Mouse (Mus musculus): ENCODE data around the gene Ddr1.

The Ddr1 gene

DNA sequence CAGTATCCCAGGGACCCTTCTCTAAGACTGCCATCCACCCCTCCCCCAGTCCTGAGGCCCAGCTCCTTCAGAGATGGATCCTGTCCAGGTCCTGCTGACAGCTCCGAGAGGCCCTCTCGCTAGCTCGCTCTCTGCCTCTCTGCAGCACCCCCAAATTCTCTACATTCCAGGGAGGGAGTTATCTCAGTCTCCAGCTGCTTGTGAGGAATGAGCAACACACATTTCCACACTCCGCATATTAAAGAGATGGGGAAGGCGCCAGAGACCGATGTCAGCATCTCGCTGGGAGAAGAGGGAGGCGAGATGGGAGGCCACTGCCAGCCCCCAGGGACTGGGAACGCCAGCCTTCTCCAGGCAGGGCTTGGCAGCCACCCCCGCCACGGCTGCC, 15.9 kb upstream of the Ddr1 start:
- DNase-seq = peak; percentile 53

DNA sequence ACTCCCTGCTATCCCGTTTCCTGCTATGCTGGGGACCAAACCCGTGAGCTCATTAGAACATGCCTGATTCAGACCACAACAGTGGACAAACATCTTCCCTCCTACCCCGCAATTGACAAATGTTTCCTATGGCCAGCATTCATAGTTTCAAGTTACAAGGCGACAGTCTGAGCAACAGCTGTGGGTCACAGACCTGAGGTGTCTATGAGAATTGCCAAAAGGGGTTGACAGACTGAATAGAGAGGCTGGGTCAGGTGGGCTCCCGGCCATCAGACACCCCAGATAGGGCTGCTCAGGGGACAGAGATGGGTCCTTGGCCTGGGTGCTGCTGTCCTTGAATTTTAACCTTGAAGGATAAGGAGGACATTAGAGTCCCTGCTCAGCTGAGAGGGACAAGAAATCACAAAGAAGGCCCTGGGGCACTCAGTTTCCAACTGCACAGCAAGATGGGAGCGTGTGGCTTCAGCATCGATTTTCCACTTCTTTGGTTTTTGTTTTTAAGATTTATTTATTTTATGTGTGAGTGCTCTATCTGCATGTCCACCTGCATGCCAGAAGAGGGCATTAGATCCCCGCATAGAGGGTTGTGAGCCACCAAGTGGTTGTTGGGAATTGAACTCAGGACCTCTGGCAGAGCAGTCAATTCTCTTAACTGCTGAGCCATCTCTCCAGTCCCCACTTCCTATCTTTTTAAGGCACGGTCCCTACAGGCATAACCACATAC, 15.4 kb upstream of the Ddr1 start:
- DNase-seq = no peak

DNA sequence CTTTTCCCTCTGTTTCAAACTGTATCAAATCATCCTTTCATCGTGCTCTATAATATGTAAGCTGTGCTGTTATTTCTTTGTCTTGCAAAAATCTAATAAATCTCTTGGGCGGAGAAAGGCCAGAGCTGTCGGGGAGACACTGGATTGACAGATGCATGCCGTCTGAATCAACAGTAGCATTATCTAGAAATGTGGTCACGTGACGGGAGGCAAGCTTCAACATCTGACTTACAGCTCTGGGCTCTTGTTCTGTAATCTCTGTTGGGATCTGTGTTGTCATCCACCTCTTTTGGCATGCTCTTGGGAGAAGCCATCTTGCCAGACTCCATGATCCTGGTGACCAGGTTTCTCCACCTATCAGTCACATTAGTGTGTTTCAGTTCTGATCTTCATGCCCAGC, 12.7 kb upstream of the Ddr1 start:
- DNase-seq = no peak

DNA sequence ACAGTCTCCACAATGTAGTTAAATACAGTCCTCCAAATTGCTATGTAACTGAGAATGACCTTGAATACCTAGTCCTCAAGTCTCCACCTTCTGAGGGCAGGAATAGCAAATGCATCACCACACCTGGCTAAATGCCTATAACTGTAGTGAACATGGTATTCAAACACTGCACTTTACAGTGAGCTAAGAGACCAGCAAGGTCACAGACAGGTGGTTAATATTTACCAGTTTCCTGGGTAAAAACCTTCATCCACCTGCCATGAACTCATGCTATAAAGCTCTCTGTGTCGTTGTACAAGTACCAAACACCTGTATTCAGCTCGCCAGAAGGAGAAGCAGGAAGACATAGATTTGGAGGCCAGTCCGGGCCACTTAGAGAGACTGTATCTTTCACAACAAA, 11.7 kb upstream of the Ddr1 start:
- no peak for DNase-seq

DNA sequence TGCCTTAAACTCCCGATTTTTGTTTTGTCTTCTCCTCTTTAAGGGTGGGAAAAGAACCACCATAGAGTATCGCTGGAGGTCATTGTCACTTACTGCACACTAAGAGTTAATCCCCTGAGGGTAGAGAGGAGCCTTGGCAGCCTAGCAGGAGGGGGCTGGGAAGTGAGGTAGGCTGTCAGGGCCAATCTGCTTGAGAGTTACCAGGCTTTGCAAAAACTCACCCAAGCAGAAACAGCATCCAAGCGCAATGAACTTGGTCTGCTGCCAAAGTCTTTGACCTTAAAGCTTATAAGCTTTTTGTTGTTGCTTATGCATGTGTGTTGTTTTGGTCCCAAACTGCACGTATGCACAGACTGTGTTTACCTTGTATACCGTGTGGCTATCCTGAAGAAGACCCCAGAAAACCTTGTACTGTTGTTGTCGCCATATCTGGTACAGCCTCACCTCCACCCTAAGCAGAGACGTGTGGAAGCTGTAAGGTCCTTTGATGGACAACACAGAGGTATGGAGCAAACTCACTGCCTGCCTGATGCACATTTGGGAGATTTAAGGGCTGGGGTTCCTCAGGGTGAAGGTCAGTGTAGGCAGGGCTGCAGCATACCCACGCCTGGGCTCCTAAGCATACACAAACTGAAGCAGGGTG, 6.4 kb upstream of the Ddr1 start:
- DNase-seq = peak; percentile 98

DNA sequence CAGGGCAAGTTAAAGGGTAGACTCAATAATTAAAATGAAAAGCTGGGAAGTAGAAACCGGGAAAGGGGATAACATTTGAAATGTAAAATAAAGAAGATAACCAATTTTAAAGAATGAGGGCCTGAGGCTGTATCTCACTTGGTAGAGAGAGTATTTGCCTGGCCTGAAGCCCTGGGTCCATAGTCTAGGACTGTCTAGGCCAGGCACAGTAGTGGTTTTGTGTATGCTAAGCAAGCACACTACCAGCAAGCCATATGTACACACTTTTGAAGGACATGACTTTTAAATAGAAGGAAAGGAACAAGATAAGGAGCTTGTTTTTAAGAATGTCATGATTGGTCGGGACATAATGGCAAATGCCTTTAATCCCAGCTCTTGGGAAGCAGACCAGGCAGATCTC, 4.2 kb upstream of the Ddr1 start:
- no peak for DNase-seq

DNA sequence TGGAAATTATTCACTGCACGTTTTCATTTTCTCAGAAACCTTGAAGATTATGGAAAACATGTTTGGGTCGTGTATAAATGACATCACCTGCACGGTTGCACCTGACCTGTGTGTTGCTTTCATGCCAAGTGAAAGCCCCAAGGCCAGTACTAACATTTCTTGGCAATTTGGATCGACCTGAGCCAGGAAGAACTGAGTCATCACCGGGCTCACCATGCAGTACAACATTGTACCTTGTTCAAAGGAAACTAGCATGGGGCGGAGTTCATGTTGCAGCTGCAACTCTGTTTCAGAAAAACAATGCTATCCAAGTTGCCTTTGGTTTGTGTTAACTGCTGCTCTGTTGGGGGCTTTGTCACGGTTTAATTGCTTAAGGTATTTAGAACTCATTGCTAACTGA, 3.5 kb upstream of the Ddr1 start:
- DNase-seq = no peak

DNA sequence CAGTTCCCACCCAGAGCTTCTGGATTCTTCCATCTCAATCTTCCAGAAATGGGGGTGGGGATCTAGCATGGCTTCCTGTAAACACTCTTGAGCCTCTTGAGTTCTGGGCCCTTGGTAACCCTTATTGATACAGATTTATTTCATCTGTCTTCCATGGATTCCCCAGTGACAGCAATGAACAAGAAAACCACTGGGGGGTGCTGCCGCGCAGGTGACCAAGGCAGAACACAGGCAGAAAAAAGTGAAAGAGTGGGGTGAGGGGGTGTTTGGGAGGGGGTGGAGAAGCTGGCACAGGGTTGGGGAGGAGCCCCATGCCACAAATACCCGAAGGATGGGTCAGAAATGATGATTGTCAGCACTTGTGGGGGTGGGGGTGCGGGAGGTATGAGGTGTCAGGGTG, 1.4 kb upstream of the Ddr1 start:
- DNase-seq = peak; percentile 79

DNA sequence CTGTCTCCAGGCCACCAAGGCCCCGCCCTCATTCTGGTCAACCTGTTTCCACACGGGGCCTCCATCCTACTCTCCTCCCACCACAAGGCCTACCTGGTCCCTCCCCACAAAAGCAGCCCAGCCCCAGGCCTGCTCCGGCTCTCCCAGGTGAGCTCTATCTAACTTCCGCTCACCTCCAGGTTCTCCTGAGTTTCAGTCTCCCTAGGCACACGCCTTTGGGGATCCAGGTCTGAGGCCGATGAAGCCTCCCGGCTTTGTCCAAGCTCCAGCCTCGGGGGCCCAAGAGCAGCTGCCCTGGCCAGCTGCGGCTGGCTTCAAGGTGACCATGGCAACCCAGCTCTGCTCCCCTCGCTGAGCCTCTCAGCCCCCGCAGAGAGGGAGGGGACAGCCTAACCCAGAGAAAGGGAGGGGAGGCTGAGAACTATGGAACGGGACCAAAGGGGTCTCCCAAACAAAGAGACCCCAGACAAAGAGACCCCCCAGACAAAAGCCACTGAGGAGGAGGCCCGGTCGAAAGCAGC, 610 bp downstream of the Ddr1 start:
- DNase-seq = peak; percentile 98

DNA sequence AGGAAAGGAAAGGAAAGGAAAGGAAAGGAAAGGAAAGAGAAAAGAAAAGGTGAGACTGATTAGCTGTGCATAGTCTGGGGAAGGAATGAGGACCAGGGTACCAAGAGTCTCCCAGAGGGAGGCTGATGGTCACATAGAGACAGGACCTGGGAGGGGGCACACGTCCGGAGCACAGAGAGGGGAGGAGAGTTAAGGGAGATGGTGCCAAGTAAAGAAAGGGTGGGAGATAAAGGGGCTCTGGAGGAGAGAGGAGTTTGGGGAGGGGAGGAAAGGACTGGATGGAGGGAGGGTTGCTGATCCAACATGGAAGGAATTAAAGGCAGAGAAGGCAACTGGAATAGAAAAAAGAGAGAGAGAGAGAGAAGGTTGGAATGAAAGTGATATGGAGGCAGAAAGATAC, 1.4 kb downstream of the Ddr1 start:
- DNase-seq = no peak

DNA sequence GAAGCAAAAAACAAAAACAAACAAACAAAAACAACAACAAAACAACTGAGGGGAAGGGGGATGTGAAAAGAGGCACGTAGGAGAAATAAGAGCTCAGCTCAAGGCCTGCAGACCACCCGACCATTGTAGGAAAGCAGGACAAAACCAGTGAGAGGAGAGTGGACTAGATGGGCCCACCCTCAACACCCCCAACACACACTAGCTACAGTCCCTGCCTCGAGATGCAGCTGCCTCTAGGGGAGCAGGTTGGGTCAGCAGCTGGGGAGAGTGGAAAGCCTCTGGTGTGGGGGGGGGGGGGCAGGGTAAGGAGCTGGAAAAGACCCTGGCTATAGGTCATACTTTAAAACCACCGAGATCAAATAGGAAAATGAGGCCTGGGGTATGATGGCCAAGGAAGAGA, 1.8 kb downstream of the Ddr1 start:
- peak; percentile 58 for DNase-seq

DNA sequence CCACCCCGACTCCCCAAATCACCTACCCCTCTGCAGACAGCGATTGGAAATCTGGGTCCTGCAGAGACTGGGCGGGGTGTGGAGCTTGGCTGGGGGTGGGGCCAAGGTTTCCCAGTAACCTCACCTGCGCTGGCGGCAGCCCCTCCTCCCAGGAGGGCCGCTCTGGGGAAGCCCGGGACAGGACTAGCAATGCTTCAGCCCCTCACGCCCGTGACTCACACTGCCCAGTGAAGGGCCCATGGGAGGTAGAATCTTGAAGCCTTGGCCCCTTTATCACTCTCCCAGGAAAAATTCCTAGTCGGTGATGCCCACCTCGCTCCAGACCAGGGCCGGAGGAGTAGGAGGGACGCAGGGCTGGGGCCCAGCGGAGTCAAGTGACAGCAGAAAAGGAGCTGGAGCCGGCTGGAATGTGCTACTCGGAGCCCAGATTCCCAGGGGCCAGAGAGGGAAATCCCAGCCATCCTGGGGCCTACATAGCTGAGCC, 2.4 kb downstream of the Ddr1 start:
- peak; percentile 45 for DNase-seq

DNA sequence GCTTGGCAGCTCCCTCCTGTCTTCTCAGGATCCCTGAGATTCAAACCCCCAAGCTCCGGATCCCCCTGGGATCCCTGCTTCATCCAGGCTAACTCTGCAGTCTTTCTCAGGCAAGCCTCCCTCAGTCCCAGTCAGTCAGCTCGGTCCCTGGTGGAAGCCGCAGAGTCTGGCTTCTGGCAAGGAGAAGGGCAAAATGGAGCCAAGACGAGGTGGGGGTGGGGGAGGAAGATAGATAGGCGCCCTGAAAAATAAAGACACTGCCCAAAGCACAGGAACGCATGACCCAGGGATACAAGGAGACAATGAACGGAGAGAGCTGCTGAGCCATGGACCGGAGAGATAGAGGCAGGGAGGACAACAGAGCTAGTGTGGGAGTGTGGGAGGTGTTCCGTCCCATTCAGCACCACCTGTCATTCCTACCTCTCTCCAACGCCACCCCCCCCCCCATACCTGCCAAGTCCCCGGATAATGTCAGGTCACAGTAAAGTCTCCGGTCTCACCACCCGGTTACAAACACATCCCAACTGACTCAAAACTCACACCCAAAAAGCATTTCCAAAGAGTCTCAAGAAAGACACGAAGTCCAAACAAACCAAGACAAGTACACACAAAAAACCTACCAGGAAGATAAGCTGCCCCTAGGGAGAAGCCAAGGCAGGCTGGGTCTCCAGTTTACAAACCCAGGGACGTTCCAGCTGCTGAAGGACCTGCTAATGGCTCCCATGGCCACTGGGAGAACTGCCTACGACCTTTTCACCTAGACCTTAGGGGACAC, 3.0 kb downstream of the Ddr1 start:
- DNase-seq = peak; percentile 49

DNA sequence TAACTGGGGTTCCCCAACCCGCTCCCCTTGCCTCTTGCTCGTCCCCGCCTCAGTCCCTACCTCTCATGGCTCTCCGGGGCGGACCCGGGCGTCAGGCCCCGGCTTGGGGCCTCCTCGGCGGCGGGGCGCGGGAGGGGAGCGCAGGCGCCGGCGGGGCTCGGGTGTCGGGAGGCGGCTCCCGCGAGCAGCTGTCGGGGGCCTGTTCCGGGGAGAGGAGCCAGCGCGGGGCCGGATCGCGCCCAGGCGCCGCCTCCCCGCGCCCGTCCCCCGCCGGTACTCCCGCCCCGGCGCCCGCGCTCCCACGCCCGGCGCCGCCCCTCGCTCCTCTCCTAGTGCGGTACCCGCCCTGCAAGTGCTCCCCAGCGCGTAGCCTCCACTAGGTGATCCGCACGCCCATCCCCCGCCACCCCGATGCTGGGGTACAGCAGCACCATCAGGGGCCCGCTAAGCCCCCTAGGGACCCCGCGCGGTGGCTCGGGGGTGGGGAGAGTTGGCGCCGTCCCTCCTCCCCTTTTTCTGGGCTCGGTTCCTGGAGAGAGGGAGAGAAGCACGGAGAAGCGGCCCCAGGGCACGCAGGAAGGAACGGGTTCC, 4.0 kb downstream of the Ddr1 start:
- DNase-seq = peak; percentile 82

DNA sequence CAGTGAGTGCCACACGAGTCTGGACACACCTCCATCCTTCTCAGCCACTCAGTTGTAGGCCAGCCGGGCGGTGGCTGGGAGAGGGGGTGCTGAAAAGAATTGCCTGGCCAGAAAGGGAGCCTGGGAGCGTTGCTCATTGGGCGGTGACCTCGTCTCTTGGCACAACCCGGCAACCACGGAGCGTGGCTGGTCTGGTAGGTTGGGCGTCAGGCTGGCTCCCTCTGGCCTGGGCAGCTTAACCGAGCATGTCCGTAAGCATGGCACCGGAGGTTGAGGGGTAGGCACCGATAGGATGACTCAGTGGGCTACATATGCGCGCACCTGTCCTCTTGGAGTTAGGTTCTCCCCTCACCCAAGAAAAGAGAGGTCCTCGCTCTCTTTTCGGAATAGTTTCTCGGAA, 4.5 kb downstream of the Ddr1 start:
- DNase-seq = peak; percentile 83

DNA sequence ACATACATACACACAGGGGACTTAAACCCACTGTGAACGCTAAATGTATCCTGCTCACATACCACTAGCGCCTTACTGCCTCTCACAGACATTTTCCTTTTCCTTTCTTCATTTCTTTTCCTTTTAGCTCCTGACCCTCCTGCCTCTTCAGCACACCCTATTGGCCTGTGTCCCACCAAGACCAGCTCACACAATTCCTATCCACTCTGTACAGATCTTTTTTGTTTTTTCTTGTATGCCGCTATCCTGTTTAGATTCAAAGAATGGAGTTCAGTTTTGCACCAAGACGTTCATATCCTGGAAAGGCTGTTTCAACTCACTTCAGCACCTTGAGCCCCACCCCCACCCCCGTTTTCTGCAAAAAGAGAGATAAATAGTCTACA, 5.9 kb downstream of the Ddr1 start:
- no peak for DNase-seq

DNA sequence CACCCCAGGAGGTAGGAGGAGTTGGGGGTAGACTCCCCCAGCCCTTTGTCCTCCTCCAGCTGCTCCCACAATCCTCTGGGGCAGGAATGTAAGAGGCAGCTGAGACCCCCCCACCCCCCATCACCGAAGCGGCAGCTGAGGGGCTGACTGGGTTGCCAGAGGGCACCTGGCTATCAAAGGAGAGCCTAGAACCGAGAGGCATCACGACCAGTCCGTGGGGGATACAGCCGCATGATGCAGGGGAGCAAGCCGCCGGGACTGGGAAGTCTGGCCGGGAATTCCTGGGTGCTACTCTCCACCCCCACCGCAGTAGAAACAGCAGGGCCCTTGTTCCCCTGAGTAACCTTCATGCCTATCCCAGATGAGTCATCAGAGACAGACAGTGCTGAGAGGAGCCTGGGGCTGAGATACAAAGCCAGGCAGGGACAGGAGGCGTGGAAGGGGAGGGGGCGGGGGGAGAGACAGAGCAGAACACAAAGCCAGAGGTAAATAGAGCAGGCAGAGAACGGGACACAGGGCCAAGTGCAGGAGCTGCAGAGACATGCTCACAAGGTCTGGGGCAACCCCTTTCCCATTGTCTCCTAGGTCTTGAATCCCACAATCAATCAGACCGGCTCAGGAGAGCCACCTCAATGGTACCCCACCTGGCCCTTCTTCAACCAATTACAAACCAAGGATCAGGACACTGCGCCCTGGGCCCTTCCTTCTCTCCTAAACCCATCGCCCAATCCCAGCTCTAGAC, 6.5 kb downstream of the Ddr1 start:
- peak; percentile 95 for DNase-seq

DNA sequence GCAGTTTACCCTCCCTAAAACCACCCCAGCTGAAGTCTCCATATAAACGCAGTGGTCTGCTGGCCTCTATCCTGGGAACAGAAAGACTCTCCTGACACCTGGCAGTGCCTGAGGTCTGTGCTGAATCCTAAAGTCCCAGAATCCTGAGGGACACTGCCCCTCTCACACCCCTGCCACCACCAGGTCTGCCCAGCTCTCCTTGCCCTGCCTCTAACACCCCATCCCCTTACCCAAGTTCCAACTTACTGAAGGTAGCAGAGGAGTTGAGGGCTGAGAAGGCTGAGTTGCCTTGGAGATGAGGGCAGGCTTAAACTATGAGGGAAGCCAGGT, 7.0 kb downstream of the Ddr1 start:
- no peak for DNase-seq

DNA sequence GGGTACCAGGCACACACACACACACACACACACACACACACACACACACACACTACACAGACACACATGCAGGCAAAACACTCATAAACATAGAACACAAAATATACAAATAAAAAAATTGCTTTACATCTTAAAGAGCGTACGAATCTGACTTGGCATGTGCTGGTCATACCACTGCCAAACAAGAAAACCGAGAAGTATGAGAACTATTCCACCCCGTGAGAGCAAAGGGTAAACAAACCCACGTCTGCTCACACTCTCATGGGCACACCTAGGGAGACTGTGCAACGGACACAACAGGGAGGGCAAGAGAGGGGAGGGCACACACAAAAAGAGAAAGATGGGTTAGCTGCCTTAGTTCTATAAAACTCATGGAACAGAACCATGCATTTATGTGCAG, 7.7 kb downstream of the Ddr1 start:
- no peak for DNase-seq

DNA sequence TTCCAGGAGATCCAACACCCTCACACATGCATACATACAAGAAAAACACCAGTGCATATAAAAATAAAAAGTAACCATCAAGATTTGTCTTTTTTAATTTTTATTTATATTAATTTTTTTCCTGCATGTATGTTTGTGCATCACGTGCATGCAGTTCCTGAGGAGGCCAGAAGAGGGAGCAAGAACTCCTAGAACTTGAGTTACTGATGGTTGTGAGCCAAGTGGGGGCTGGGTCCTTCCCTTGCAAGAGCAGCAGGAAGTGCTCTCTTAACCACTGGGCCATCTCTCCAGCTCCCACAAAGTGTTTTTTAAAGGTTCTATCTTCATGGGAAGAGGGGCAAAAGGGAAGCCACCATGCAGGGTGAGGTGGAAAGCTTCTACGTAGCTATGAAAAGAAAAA, 9.1 kb downstream of the Ddr1 start:
- DNase-seq = peak; percentile 80

DNA sequence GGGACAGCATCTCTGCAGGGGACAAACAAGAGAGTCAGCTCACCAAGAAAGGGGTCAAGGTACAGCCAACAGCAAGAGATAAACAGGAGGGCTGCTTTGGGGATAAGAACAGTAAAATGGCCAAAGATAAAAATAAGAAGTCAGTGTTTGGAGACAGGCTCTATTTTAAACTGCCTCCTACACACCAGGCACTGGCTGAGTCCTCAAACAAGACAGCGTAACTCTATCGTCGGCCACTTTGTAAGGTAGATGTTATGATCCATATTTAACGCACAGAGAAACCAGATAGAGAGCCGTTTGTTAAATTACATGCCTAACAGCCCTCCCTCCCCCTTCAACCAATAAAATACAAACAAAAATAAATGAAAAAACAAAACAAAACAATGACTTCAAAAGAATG, 10.5 kb downstream of the Ddr1 start:
- DNase-seq = no peak

DNA sequence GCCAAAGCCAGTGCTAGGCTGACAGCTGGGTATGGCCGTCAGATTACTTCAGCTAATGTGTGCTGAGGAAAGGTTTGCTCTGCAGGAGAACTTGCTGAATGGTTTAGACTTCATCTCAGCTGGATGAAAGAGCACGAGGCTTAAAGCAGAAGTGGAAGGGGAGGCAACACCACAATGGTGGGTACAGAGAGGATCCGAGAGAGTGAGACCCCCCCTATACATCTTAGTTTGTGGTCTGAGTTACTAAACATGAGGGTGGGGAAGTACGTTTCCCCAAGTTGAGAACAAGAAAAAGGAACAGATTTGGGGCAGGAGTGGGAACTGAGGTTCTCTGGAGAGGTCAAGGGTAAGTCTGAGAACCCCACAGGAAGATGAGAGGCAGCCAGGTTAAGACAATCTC, 12.1 kb downstream of the Ddr1 start:
- no peak for DNase-seq

DNA sequence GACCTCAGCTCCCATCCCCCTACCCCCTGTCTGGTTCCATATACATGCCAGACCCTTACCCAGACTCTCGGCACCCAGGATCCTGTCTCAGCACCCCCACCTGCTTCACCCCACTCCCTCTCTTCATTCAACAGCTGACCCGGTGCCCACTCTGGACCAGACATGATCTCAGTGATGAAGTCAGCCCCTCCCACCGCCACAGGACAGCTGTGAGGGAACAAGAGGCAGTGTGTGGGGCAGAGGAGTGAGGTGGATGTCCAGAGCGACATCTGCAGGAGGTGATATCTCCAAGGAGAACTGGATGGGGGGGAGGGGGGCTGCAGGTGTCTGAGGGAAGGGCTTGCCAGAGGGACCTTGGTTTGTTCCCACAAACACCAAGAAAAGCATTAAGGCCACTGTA, 12.6 kb downstream of the Ddr1 start:
- no peak for DNase-seq
